Mouse (Mus musculus): ENCODE measurements at regions not wholly inside any gene's neighbourhood (a gene's known extent, or its start where the extent isn't known, plus 50 kb on each side); places are given as distances from the start of the nearest gene placed in this dataset.

- TF ChIP-seq CTCF (IDR thresholded peaks at IDR 0.05; ENCODE audit: borderline replicate concordance, extremely low read depth, insufficient read depth, insufficient read length) (no peak), POLR2A (IDR thresholded peaks at IDR 0.05; ENCODE audit: borderline replicate concordance, extremely low read depth, insufficient read depth, insufficient read length, poor library complexity, severe bottlenecking) (no peak)
Measured at GRCm38 (mm10) chr2:61137378-61137777, 174.4 kb upstream of the Rbms1 start.
